Mouse (Mus musculus) ES-E14 (cell line): Measurements from ENCODE around the gene Ell3. TPM values are rescaled to one million over a fixed set of nuclear protein-coding genes. Genes with fewer than 3 reads are reported as not detected.

Experiments used
- DNase-seq: peaks from one replicate; pipeline ENCODE4 v3.0.0-alpha.2; 2013; ENCODE audit warnings: low read depth, low spot score
- H3K27ac ChIP-seq: 2 replicates; pipeline ENCODE4 v1.5.1; 2012; ENCODE audit warnings: low read depth, mild to moderate bottlenecking, low read length, moderate library complexity, mixed read lengths; ENCODE audit not compliant: poor library complexity, insufficient read depth, severe bottlenecking
- H3K36me3 ChIP-seq: 2 replicates; pipeline ENCODE4 v1.6.1; 2012; ENCODE audit warnings: mild to moderate bottlenecking, low read length, moderate library complexity, mixed read lengths; ENCODE audit not compliant: control insufficient read depth, poor library complexity, insufficient read depth, severe bottlenecking
- H3K4me1 ChIP-seq, 2 experiments: fragments of 150-350 bp in 1 of 2; sonication (generic) in 1 of 2; 2 replicates each; pipeline ENCODE4 v1.6.1; 2012; ENCODE audit warnings: low read length in 2 of 2, mild to moderate bottlenecking in 1 of 2, mixed read lengths in 1 of 2; ENCODE audit not compliant: control insufficient read depth in 2 of 2, insufficient read depth in 2 of 2, poor library complexity in 1 of 2
- H3K4me3 ChIP-seq, 2 experiments: fragments of 150-350 bp in 1 of 2; sonication (generic) in 1 of 2; 2 replicates each; pipeline ENCODE4 v1.5.1; 2012; ENCODE audit warnings: low read length in 2 of 2, low read depth in 1 of 2, mild to moderate bottlenecking in 1 of 2, mixed read lengths in 1 of 2; ENCODE audit not compliant: insufficient read depth in 1 of 2, poor library complexity in 1 of 2, severe bottlenecking in 1 of 2
- H3K9ac ChIP-seq: 2 replicates; pipeline ENCODE4 v1.6.1; 2012; ENCODE audit warnings: low read depth, mild to moderate bottlenecking, low read length, mixed read lengths; ENCODE audit not compliant: poor library complexity, insufficient read depth, severe bottlenecking
- H3K9me3 ChIP-seq: fragments of 150-350 bp; sonication (generic); 2 replicates; pipeline ENCODE4 v1.6.1; 2012; ENCODE audit warnings: low read depth, mild to moderate bottlenecking, low read length; ENCODE audit not compliant: control insufficient read depth, insufficient read depth
- CHD2 ChIP-seq: IDR thresholded peaks from 2 replicates; pipeline ENCODE4 v1.6.1; 2014; ENCODE audit warnings: mild to moderate bottlenecking, low read depth, low read length, inconsistent platforms
- HCFC1 ChIP-seq: IDR thresholded peaks from 2 replicates; pipeline ENCODE4 v1.6.1; 2012; ENCODE audit warnings: low read length, inconsistent platforms, borderline replicate concordance; ENCODE audit not compliant: insufficient read depth
- MAFK ChIP-seq: IDR thresholded peaks from 2 replicates; pipeline ENCODE4 v1.6.1; 2014; ENCODE audit warnings: mild to moderate bottlenecking, low read depth, low read length, inconsistent platforms; ENCODE audit not compliant: insufficient read depth
- ZC3H11A ChIP-seq: IDR thresholded peaks from 2 replicates; pipeline ENCODE4 v1.6.1; 2012; ENCODE audit warnings: low read depth, mild to moderate bottlenecking, inconsistent platforms, low read length, borderline replicate concordance
- ZNF384 ChIP-seq: IDR thresholded peaks from 2 replicates; pipeline ENCODE4 v1.6.1; 2012; ENCODE audit warnings: low read depth, low read length, inconsistent platforms
- in situ Hi-C, 2 experiments: fragments of 600-800 bp; cut with MboI; formaldehyde crosslinking; loops; one replicate each; pipeline ENCODE4 v1.15.1; 2025; ENCODE audit warnings: low sequenced_read_pairs in 2 of 2, inconsistent platforms in 1 of 2; ENCODE audit not compliant: unreplicated experiment in 2 of 2
- total RNA-seq: library from RNA; depleted of rRNA; stranded (reverse); fragments of 300-350 nt; gene quantifications from 2 replicates; pipeline ENCODE4 v1.2.3, GENCODE M21; 2012

The Ell3 gene
- total RNA-seq, 1 experiment: 7.5 TPM

- peaks cover 11% of the 10 kb centered on the region for H3K36me3 ChIP-seq
- in situ Hi-C loops: no loop called here
Measured at GRCm38 (mm10) chr2:121448739-121449535, 4.9 kb upstream of the Ell3 start, which contains the start of gene Serf2. Gene Serf2, plus strand, starts transcription at chr2:121449195.

GRCm38 (mm10) chr2:121448136-121448535 lies 4.1 kb upstream of the Ell3 start:
- in situ Hi-C loops: no loop called here
- no peak overlapping the region; the same call in 1 of the 2 replicates for H3K9ac ChIP-seq
- H3K9me3 ChIP-seq: no peaks in the 10 kb centered on the region
- TF ChIP-seq ZNF384: no peak
- no peak for TF ChIP-seq ZC3H11A
- TF ChIP-seq CHD2: no peak
- no peak for TF ChIP-seq MAFK
- TF ChIP-seq HCFC1: no peak
- H3K27ac ChIP-seq: no peak overlapping the region
- H3K4me3 ChIP-seq: peak overlapping the region in 1 of 2 experiments; percentile 68; a peak in 2 of 4 replicates
- peaks cover 2% of the 10 kb centered on the region in 2 experiments; a peak in 3 of 4 replicates for H3K4me1 ChIP-seq
- no peak for DNase-seq
- H3K36me3 ChIP-seq: peaks cover 11% of the 10 kb centered on the region

More at GRCm38 (mm10) chr2:121448739-121449535, 4.9 kb upstream of the Ell3 start, which contains the start of gene Serf2:
- Histone ChIP-seq H3K9me3 (no peaks in the 10 kb centered on the region), H3K27ac (peak within 1 kb of the TSS; percentile 88), H3K4me3 (peak within 1 kb of the TSS; percentile 93 to 100), H3K9ac (peak within 1 kb of the TSS; percentile 99), H3K4me1 (peaks cover 2 to 4% of the 10 kb centered on the region in 2 experiments; a peak in 3 of 4 replicates)
- TF ChIP-seq HCFC1: peak; percentile 72
- TF ChIP-seq MAFK: no peak
- no peak for TF ChIP-seq ZNF384
- TF ChIP-seq ZC3H11A: no peak
- TF ChIP-seq CHD2: no peak
- peak; percentile 97 for DNase-seq

- no peak overlapping the region for H3K27ac ChIP-seq
- no peaks in the 10 kb centered on the region for H3K9me3 ChIP-seq
- H3K4me3 ChIP-seq: no peak overlapping the region
- H3K9ac ChIP-seq: no peak overlapping the region
- DNase-seq: no peak
- TF ChIP-seq ZC3H11A (no peak), HCFC1 (no peak), ZNF384 (no peak), CHD2 (no peak), MAFK (no peak)
- in situ Hi-C loops: no loop called here
- peaks cover 2% of the 10 kb centered on the region in 2 experiments; a peak in 3 of 4 replicates for H3K4me1 ChIP-seq
- H3K36me3 ChIP-seq: peaks cover 7% of the 10 kb centered on the region
Measured at GRCm38 (mm10) chr2:121447006-121447405, 2.9 kb upstream of the Ell3 start.

GRCm38 (mm10) chr2:121446506-121446905 lies 2.4 kb upstream of the Ell3 start:
- H3K27ac ChIP-seq: no peak overlapping the region
- DNase-seq: no peak
- peaks cover 2% of the 10 kb centered on the region in 2 experiments; a peak in 3 of 4 replicates for H3K4me1 ChIP-seq
- H3K4me3 ChIP-seq: no peak overlapping the region
- H3K36me3 ChIP-seq: peaks cover 5% of the 10 kb centered on the region
- no peak for TF ChIP-seq CHD2
- TF ChIP-seq MAFK: no peak
- TF ChIP-seq HCFC1: no peak
- TF ChIP-seq ZNF384: no peak
- TF ChIP-seq ZC3H11A: no peak
- H3K9me3 ChIP-seq: no peaks in the 10 kb centered on the region
- H3K9ac ChIP-seq: no peak overlapping the region
- in situ Hi-C loops: no loop called here
